In genomic region chr11:74637486-74637885, GRCm38 (mm10) we compare ENCODE assay signal across 8 mouse cellular contexts. TPM values are rescaled to one million over a fixed set of nuclear protein-coding genes. Genes with fewer than 3 reads are reported as not detected.
A peak's percentile ranks its signal among the peaks of the same experiment; 100 is the strongest.
DNase-seq lines count a peak whose midpoint lies in the region; ATAC-seq and TF ChIP-seq lines count a peak whose summit lies in the region.

No protein-coding gene starts in this region.

- peak overlapping the region; percentile 78 for H3K4me3 ChIP-seq in heart, embryonic 11.5 days (ENCODE audit: low read depth, low read length)
- H3K4me3 ChIP-seq in ES-Bruce4 (ENCODE audit: low read depth, low read length): peak overlapping the region; percentile 70
- H3K4me3 ChIP-seq in forebrain, embryonic 16.5 days (replicated peaks; ENCODE audit: low read length): peak overlapping the region; percentile 63
- peak overlapping the region; percentile 74 for H3K4me3 ChIP-seq in liver, postnatal 0 days (ENCODE audit: low read depth, low read length)

- no peak for TF ChIP-seq CTCF in ES-Bruce4 (IDR thresholded peaks at IDR 0.05; ENCODE audit: low read depth, low read length)
- TF ChIP-seq CTCF in liver, postnatal 0 days (IDR thresholded peaks at IDR 0.05; ENCODE audit: low read depth): no peak

- 20% methylated on average over 8 of the region's 8 CpGs for WGBS in heart, embryonic 11.5 days (ENCODE audit: insufficient replicate concordance)
- WGBS in forebrain, embryonic 16.5 days: 18% methylated on average over 8 of the region's 8 CpGs
- WGBS in liver, postnatal 0 days (ENCODE audit: insufficient replicate concordance): 30% methylated on average over 8 of the region's 8 CpGs

- TF ChIP-seq POLR2A in ES-Bruce4 (IDR thresholded peaks at IDR 0.05; ENCODE audit: insufficient read depth, low read length): no peak

- TF ChIP-seq EP300 in ES-Bruce4 (IDR thresholded peaks at IDR 0.05; ENCODE audit: insufficient read depth, low read depth, low read length): no peak
- TF ChIP-seq EP300 in liver, postnatal 0 days (IDR thresholded peaks at IDR 0.05; ENCODE audit: low read depth): no peak

- H3K4me2 ChIP-seq in heart, embryonic 11.5 days: peak overlapping the region; percentile 94
- peak overlapping the region; percentile 88 for H3K4me2 ChIP-seq in forebrain, embryonic 16.5 days (ENCODE audit: low read length)
- peak overlapping the region; percentile 85 for H3K4me2 ChIP-seq in liver, postnatal 0 days (ENCODE audit: low read depth, low read length)

- peak overlapping the region; percentile 83 for H3K9ac ChIP-seq in heart, embryonic 11.5 days (ENCODE audit: low read depth, low read length)
- peak overlapping the region; percentile 61 for H3K9ac ChIP-seq in ES-Bruce4 (ENCODE audit: low read depth, poor library complexity, severe bottlenecking)
- H3K9ac ChIP-seq in forebrain, embryonic 16.5 days (replicated peaks; ENCODE audit: low read depth, low read length): peak overlapping the region; percentile 85
- peak overlapping the region; percentile 74; the same call in 1 of the 2 replicates for H3K9ac ChIP-seq in liver, postnatal 0 days (replicated peaks)

- DNase-seq in heart, adult 11 months: no peak
- DNase-seq in liver, postnatal 0 days: no peak
- DNase-seq in left cerebral cortex, adult 9 months (ENCODE audit: low spot score in 2 of 2): no peak
- DNase-seq in thymus, postnatal 0 days (ENCODE audit: low spot score): no peak
- no peak for DNase-seq in cerebellum, adult 8-10 months

- no peak overlapping the region for H3K27ac ChIP-seq in heart, embryonic 11.5 days (ENCODE audit: low read depth, low read length)
- no peak overlapping the region for H3K27ac ChIP-seq in ES-Bruce4 (ENCODE audit: insufficient read depth, low read length)
- H3K27ac ChIP-seq in forebrain, embryonic 16.5 days (ENCODE audit: low read length): peak overlapping the region; percentile 78
- H3K27ac ChIP-seq in liver, postnatal 0 days (ENCODE audit: low read depth): no peak overlapping the region

- H3K36me3 ChIP-seq in heart, embryonic 11.5 days (ENCODE audit: control insufficient read depth, insufficient read depth, low read length): no peaks in the 10 kb centered on the region
- peaks cover 4% of the 10 kb centered on the region; the same call in 1 of the 2 replicates for H3K36me3 ChIP-seq in ES-Bruce4 (ENCODE audit: control insufficient read depth, insufficient read depth, low read length, poor library complexity, severe bottlenecking)
- H3K36me3 ChIP-seq in forebrain, embryonic 16.5 days (ENCODE audit: control insufficient read depth, insufficient read depth): no peaks in the 10 kb centered on the region
- no peaks in the 10 kb centered on the region for H3K36me3 ChIP-seq in liver, postnatal 0 days (replicated peaks; ENCODE audit: insufficient read depth, low read length)

- no peak for ATAC-seq in heart, embryonic 11.5 days (replicated peaks; ENCODE audit: insufficient number of reproducible peaks, low FRiP score, low TSS enrichment)
- ATAC-seq in forebrain, embryonic 16.5 days: 0 out of 2 replicates have a peak, but pooled peaks have one; percentile 11
- ATAC-seq in liver, postnatal 0 days: no peak

- peaks cover 15% of the 10 kb centered on the region for H3K4me1 ChIP-seq in heart, embryonic 11.5 days (ENCODE audit: control insufficient read depth, insufficient read depth, low read length)
- H3K4me1 ChIP-seq in ES-Bruce4 (ENCODE audit: control insufficient read depth, insufficient read depth, low read length): no peaks in the 10 kb centered on the region
- peaks cover 18% of the 10 kb centered on the region for H3K4me1 ChIP-seq in forebrain, embryonic 16.5 days (replicated peaks; ENCODE audit: control insufficient read depth, insufficient read depth, low read length)
- H3K4me1 ChIP-seq in liver, postnatal 0 days (ENCODE audit: insufficient read depth): peaks cover 11% of the 10 kb centered on the region

- H3K9me3 ChIP-seq in heart, embryonic 11.5 days (replicated peaks; ENCODE audit: control insufficient read depth, low read length): no peaks in the 10 kb centered on the region
- no peaks in the 10 kb centered on the region for H3K9me3 ChIP-seq in ES-Bruce4 (replicated peaks; ENCODE audit: control insufficient read depth, insufficient read depth, low read length, poor library complexity, severe bottlenecking)
- no peaks in the 10 kb centered on the region for H3K9me3 ChIP-seq in forebrain, embryonic 16.5 days (ENCODE audit: control insufficient read depth, low read length)
- no peaks in the 10 kb centered on the region for H3K9me3 ChIP-seq in liver, postnatal 0 days (ENCODE audit: low read length)

- peaks cover 13% of the 10 kb centered on the region; the same call in 1 of the 2 replicates for H3K27me3 ChIP-seq in heart, embryonic 11.5 days (ENCODE audit: control insufficient read depth, insufficient read depth, low read length)
- no peaks in the 10 kb centered on the region for H3K27me3 ChIP-seq in ES-Bruce4 (ENCODE audit: control insufficient read depth, insufficient read depth, low read length, poor library complexity, severe bottlenecking)
- no peaks in the 10 kb centered on the region for H3K27me3 ChIP-seq in forebrain, embryonic 16.5 days (replicated peaks; ENCODE audit: control insufficient read depth, insufficient read depth, low read length)
- peaks cover 30% of the 10 kb centered on the region for H3K27me3 ChIP-seq in liver, postnatal 0 days (ENCODE audit: insufficient read depth, low read length)

RNA-seq across cellular contexts. Expression of gene Cluh, which starts 11.8 kb away (rescaled TPM):
- 27.5 and 33.1 TPM in 2 replicates for polyA plus RNA-seq in heart, embryonic 11.5 days (2014; fragmentation: Nextera tagmentation; extraction: Ambion mirVana)
- 33.3 and 33.4 TPM in 2 replicates for polyA plus RNA-seq in ES-Bruce4 (2011; ENCODE audit: insufficient read depth, insufficient read length, low read depth, missing spikeins)
- polyA plus RNA-seq in forebrain, embryonic 16.5 days (2015; fragmentation: Nextera tagmentation; extraction: Ambion mirVana): 13.7 and 15.2 TPM in 2 replicates
- polyA plus RNA-seq in liver, postnatal 0 days (2015; fragmentation: Nextera tagmentation; extraction: Ambion mirVana): 31.2 and 35.6 TPM in 2 replicates
- 11.3 and 11.5 TPM in 2 replicates for polyA plus RNA-seq in thymus, postnatal 0 days (2015; fragmentation: Nextera tagmentation; extraction: Ambion mirVana)

RNA-seq across cellular contexts. Expression of gene Ccdc92b, which starts 18.1 kb away (rescaled TPM):
- polyA plus RNA-seq in heart, embryonic 11.5 days (2014; fragmentation: Nextera tagmentation; extraction: Ambion mirVana): 2.8 and 3.5 TPM in 2 replicates
- 4.8 and 5.3 TPM in 2 replicates for polyA plus RNA-seq in ES-Bruce4 (2011; ENCODE audit: insufficient read depth, insufficient read length, low read depth, missing spikeins)
- 3.1 and 3.4 TPM in 2 replicates for polyA plus RNA-seq in forebrain, embryonic 16.5 days (2015; fragmentation: Nextera tagmentation; extraction: Ambion mirVana)
- 2.2 and 2.6 TPM in 2 replicates for polyA plus RNA-seq in liver, postnatal 0 days (2015; fragmentation: Nextera tagmentation; extraction: Ambion mirVana)
- polyA plus RNA-seq in thymus, postnatal 0 days (2015; fragmentation: Nextera tagmentation; extraction: Ambion mirVana): 0.06 and 0.10 TPM in 2 replicates

RNA-seq across cellular contexts. Expression of gene Rap1gap2, which starts 26.8 kb away (rescaled TPM):
- 6.6 TPM in 2 replicates for polyA plus RNA-seq in heart, embryonic 11.5 days (2014; fragmentation: Nextera tagmentation; extraction: Ambion mirVana)
- polyA plus RNA-seq in ES-Bruce4 (2011; ENCODE audit: insufficient read depth, insufficient read length, low read depth, missing spikeins): 4.0 and 5.7 TPM in 2 replicates
- 10.7 and 12.9 TPM in 2 replicates for polyA plus RNA-seq in forebrain, embryonic 16.5 days (2015; fragmentation: Nextera tagmentation; extraction: Ambion mirVana)
- polyA plus RNA-seq in liver, postnatal 0 days (2015; fragmentation: Nextera tagmentation; extraction: Ambion mirVana): 0.75 and 0.84 TPM in 2 replicates
- polyA plus RNA-seq in thymus, postnatal 0 days (2015; fragmentation: Nextera tagmentation; extraction: Ambion mirVana): 3.5 and 3.8 TPM in 2 replicates
